In the genomic region with DNA sequence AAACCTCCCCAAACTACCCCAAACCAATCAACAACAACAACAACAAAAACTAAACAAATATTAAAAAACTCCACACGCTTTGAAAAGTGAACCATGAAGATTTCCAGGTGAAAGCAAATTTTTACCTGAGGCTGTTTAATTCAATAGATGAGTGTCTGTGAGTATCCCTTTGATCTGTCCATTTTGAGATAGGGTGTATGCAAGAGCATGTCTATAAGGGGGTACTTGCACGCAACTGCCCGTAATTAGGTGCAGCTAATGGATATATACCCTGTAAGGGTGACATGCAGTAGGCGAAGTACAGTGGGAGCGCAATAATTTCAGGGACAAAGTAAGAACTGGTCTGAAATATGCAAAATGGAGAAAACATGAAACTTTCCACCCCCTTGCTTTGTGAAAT, we compare ENCODE assay signal across 16 mouse cellular contexts.
"Had no signal": no experiment of that assay in that cellular context is flagged by ENCODE, and none has a peak within 500 bp of the region (broad histone marks: within the 10 kb centered on the region; RNA-seq: fewer than 3 reads in every experiment).

No protein-coding gene starts in this region.

- H3K9me3 ChIP-seq: neural tube, embryonic 13.5 days; neural tube, embryonic 15.5 days; stomach, embryonic 15.5 days had no signal

- H3K9ac ChIP-seq: neural tube, embryonic 13.5 days; neural tube, embryonic 15.5 days; stomach, embryonic 15.5 days had no signal

- H3K4me3 ChIP-seq: neural tube, embryonic 13.5 days; neural tube, embryonic 15.5 days; stomach, embryonic 15.5 days had no signal

- H3K36me3 ChIP-seq: neural tube, embryonic 13.5 days; neural tube, embryonic 15.5 days; stomach, embryonic 15.5 days had no signal

- H3K27me3 ChIP-seq: neural tube, embryonic 13.5 days; neural tube, embryonic 15.5 days; stomach, embryonic 15.5 days had no signal

- H3K4me2 ChIP-seq: neural tube, embryonic 13.5 days; neural tube, embryonic 15.5 days; stomach, embryonic 15.5 days had no signal

- H3K27ac ChIP-seq: neural tube, embryonic 13.5 days; neural tube, embryonic 15.5 days; stomach, embryonic 15.5 days; stomach, postnatal 0 days had no signal

- H3K4me1 ChIP-seq: neural tube, embryonic 13.5 days; neural tube, embryonic 15.5 days; stomach, embryonic 15.5 days had no signal

- DNase-seq: retina, postnatal 1 day; right cerebral cortex, adult 18-20 months; right cerebral cortex, postnatal 14 days; right cerebral cortex, postnatal 25 days; right cerebral cortex, postnatal 4 days; spleen, adult 18-20 months; thymus, adult 18-20 months; thymus, adult 2 months; thymus, postnatal 14 days; thymus, postnatal 25 days; thymus, postnatal 36 days; thymus, postnatal 4 days had no signal
